Mouse (Mus musculus) bone marrow, adult 2 months (tissue): ENCODE measurements around the gene Lysmd1.

Experiments used
- CTCF ChIP-seq: fragments of 200-500 bp; IDR thresholded peaks from 2 replicates; pipeline ENCODE4 v1.5.1; 2011; ENCODE audit warnings: low read length, control low read depth; ENCODE audit not compliant: control insufficient read depth, insufficient read depth
- POLR2A ChIP-seq: fragments of 200-500 bp; IDR thresholded peaks from 2 replicates; pipeline ENCODE4 v1.6.1; 2011; ENCODE audit warnings: low read depth, mild to moderate bottlenecking, control low read depth, low read length, borderline replicate concordance; ENCODE audit not compliant: control insufficient read depth

- TF ChIP-seq POLR2A (no peak), CTCF (no peak)
These were observed 28.8 kb upstream of the Lysmd1 start for GRCm38 (mm10) chr3:95105121-95105520.
